Mouse (Mus musculus): ENCODE results near the gene Cdk17.

Gene Cdk17

DNA sequence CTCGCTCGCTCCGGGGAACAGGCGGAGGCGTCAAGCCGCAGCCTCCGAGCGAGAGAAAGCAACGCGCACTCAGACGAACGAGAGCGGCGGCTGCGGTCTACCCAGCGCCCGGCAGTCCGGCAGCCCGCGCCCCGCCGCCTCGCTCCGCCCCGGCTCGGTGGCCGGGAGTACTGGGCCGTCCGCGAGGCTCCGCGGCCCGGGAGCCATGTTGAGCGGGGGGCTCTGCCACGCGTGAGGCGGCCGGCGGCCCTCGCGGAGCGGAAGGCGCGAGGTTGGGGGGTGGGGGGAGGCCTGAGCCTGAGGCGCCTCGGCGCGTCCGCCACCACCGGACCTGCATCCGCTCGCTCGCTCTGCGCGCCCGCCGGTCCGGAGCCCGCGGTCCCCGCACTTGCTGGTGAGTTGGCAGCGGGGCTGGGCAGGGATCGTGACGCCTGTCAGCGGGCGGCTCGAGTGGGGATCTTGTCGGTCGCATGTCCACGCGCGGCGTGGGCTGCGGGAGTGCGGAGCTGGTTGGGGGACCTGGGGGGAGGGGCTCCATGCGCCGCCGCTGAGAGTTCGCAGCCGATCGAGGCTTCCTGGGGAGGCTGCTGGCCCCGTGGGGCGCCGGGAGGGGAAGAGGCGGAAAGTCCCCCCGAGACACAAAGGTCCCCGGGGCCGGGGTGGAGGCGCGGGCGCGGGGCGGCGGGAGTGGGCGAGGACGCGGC is at the start of gene Cdk17:
TSS of gene Cdk17 (plus strand) at position 69 of the 704 bp plus-strand sequence.
- DNase-seq, result peak; percentile 66

DNA sequence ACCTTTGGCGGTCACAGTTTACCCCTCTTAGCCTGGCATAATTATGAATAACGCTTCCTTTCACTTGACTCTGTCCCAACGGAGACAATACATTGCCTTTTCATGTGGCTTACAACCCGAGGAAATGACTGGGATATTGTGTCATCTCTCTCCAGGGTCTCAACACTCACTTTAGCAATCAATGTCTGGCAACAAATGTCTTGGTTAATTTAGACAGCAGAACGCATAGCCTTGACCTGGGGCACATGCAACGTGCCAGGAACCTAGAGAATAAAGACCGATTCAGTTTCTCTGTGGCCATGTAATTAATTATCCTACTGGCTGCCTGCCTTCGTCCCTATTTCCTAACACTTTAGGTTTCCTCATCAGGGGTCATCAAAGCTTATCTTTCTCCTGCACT is 49.3 kb upstream of the Cdk17 start:
- no peak for DNase-seq

DNA sequence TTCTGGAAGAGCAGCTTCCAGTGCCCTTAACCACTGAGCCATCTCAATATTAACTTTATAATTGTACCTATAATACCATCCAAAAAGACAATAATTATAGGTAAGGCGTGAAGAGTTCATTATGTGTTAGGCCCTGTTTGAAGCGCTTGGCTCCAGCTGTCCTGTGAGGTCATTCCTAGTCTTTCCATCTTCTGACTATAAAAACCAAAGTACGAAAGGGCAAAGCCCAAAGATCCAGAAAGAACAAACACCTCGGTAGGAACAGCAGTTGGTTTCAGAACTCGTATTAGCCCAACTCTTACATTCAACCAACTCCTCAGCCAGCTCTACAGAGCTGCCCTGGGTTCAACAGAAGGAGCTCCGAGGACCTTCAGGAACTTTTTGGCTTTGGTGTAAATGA is 48.7 kb upstream of the Cdk17 start:
- no peak for DNase-seq

DNA sequence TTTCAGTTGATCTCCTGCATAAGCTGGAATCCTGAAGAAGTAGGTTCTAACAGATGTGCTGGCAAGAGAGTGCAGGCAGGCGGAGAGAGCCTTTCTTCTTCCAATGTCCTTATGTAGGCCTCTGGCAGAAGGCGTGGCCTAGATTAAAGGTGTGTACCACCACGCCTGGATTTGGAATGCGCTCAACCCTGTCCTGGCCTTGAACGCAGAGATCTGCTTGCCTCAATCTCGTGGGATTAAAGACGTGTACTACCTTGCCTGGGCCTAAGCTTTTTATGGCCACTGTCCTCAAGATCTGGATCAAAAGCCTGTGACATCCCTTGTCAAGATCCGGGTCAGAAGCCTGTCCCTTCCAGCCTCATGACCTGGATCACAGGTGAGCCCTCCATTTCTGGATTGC is 46.7 kb upstream of the Cdk17 start:
- no peak for DNase-seq

DNA sequence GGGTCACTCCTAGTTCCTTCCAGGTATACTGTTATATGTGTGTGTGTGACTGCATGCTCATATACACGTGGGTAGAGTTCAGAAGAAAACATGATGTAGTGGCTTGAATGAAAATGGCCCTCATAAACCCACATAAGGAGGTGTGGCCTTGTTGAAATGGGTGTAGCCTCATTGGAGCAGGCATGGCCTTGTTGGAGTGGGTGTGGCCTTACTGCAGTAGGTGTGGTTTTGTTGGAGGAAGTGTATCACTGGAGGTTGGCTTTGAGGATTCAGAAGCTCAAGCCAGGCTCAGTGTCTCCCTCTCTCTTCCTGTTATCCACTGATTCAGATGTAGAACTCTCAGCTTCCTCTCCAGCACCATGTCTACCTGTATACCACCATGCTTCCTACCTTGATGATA is 45.9 kb upstream of the Cdk17 start:
- DNase-seq, result no peak

DNA sequence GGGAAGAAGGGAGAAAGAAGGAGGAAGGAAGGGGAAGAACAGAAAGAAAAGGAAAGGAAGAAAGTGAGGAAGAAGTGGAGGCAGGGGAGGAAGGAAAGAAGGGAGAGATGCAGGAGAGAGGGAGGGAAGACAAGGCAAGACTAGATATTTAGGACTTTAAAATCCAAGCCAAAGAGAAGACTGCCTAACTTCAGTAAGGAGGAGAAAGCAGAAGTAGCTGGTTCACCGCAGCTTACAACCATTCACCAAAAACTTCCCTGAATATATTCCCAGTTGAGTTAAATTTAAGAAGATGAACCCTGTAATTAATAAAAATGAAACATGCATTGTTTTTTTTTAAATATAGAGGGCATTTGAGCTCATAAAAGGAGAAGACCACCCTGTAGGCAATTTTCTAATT is 44.9 kb upstream of the Cdk17 start:
- no peak for DNase-seq

DNA sequence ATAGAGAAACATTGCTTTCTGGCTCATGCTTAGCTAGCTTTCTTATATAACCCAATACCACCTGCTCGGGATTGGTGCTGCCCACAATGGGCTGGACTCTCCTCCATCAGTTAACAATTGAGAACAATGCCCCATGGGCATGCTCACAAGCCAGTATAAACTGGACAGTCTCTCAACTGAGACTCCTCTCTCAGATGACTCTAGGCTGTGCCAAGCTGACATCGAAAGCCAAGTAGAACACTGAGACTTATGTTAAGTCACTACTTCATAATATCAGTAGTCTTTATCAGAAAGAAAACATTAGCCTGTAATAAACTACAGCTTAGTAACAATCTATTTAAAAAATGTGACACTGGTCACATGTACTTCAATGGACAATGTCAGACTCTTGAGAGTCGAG is 44.0 kb upstream of the Cdk17 start:
- DNase-seq, result no peak

DNA sequence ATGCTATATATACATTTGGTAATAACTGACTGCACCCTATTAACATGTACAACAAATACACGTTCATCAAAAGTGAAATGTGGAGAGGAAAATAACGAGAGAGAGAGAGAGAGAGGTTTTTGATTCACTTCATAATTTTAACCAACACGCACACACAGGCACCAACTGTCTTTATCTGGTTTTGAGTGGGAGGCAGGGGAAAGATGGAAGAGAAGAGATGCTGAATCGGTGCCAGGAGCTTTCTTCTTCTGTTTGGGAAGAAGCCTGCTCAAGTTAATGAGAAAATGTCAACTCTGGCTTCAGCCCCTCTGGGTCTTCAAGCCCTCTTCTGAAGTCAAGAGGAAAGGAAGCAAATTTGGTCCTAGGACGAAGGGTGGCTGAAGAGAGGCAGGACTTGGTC is 40.9 kb upstream of the Cdk17 start:
- DNase-seq, result peak; percentile 50

DNA sequence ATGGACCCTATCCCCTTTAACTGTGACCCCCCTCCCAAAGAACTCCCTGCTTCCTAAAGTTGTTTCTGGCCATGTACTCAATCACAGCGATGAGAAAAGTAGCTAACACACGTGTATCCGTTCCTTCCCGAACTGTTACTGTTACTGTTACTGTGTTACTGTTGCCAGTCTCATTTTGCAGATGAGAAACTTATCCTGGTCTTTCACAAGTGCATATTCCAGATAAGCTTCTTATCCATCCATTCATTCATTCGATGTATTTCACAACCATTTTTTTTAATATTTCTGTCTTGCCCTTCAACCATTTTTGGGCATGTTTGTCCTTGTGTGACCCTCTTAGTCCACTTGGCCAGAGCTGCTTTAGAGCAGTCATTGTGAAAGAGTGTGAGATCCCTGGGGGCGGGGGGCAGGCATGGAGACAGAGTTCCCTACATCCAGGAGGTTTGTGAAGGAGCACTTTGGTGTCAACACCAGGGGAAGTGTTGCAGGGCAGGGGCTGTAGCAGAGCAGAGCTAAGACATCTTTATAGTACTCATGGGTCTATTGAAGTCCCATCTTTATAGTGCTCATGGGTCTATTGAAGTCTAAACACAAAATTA is 39.3 kb upstream of the Cdk17 start:
- no peak for DNase-seq

DNA sequence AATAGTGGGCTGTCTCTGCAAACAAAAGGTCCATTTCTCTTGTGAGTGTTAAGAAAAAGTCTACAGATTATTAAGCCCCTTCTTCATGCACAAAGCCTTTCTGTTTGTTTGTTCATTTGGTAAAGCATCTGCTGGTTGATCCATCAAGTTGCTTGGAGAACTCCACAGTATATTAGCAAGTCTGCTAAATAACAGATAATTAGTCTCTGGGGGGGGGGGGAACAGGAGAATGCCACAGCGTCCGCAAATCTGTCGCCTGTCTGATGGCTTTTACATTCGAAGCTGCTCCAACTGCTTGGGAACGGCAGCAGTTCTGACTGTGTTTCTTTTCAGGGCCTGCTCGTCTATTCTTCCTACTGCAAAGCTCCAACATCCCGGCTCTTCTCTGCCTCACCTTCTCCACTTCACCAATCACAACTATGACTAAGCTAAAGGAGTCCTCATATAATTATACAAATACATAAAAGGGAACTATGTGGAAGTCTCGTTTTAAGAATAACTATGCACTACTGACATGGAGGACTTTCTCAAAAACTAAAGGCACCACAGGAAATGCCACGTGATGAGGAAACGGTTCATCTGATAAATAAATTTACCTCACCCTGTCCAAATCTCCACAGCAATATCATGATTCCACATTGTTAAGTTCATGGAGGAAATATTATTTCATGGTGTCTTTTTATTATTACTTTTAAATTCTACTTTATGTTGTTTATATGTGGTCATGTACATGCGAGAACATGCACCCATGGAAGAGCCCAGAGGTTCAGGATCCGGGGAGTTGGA is 38.1 kb upstream of the Cdk17 start:
- no peak for DNase-seq

DNA sequence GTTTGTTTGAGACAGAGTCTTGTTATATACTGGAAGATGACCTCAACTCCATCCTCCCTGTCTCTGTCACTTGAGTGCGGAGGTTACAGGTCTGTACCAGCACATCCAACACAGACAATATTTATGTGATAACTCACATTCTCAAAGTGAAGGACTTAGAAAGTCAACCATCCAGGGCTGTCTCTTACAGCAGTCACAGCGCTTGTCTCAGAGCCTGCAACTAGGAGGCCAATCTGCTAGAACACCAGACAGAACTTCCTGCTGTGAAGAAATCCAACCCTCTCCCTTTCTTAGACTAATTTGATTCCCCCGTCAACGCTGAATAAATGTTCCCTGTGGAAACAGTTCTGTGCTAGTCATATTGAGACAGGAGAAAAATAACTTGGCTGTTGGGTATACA is 37.4 kb upstream of the Cdk17 start:
- no peak for DNase-seq

DNA sequence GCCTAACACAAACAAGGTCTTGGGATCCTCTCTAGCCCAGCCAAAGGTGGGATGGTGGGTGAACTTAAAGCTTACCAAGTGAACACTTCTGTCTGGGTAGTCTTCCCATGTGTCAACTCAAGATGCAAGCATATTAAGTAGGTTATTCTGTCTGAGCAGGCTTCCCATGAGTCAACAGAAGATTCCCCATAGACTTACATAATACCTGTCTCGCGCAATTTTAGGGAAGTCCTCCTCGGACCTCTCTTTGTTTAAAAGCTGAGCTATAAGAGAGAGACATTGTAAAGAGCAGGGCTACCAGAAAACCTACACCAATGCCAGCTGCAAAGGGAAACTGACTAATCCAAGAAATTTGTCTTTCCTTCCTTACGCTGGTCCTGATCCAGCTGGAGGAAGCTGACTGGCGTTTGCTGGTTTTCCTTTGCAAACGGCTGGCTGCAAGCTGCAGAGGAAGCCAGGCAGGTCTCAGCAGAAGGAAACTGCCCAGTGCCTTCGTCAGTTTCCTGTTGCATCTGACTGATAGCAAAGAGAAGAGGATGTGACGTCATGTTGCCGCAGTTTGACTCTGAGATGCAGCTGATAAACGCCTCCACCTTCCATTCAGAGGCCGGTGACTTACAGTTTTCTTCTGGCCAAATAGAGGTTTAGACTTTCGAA is 36.6 kb upstream of the Cdk17 start:
- peak; percentile 12 for DNase-seq

DNA sequence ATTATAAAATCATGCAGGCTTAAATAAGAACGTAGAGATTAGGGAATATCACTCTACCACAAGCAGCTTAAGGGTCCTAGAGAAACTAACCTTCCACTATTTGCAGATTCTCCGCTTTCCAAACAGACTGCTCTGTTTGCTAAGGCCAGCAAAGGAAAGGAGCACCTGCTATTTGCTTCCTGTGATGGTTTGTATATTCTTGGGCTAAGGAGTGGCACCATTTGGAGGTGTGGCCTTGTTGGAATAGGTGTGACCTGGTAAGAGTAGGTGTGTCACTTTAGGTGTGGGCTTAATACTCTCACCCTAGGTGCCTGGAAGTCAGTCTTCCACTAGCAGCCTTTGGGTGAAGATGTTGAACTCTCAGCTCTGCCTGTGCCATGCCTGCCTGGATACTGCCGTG is 34.6 kb upstream of the Cdk17 start:
- DNase-seq, result no peak

DNA sequence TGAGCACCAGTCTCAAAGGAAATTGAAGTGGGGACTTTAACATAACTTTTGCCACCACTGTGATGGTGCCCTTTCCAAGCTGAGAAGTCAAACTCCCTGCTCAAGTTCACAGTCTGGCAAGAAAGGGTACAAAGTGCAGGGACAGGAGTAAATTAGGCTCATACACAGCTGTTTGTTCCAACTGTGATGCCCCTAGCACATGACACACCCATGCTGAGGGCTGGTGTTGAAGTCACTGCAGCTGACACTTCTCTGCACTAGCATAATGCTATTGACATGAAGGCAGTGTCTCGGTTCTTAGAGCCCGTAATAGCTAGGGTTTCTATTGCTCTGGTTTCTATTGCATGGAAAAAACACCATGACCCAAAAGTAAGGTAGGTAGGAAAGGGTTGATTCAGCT is 32.1 kb upstream of the Cdk17 start:
- no peak for DNase-seq

DNA sequence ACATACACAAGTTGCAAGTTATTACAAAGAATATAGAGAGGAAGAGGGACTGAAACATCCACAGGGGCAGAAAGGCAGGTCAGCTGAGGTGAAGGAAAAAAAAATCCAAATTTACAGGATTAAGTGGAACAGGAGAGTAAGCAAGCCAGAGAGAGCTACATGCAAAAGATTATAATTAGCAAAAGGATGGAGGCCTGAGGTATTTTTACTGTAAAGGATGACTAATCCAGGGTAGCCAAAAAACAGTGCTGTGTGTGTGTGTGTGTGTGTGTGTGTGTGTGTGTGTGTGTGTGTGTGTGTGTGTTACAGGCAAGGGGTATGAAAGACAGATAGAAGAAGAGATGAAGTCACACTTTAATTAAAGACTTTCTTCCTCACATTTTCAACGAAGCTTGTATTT is 31.3 kb upstream of the Cdk17 start:
- peak; percentile 32 for DNase-seq

DNA sequence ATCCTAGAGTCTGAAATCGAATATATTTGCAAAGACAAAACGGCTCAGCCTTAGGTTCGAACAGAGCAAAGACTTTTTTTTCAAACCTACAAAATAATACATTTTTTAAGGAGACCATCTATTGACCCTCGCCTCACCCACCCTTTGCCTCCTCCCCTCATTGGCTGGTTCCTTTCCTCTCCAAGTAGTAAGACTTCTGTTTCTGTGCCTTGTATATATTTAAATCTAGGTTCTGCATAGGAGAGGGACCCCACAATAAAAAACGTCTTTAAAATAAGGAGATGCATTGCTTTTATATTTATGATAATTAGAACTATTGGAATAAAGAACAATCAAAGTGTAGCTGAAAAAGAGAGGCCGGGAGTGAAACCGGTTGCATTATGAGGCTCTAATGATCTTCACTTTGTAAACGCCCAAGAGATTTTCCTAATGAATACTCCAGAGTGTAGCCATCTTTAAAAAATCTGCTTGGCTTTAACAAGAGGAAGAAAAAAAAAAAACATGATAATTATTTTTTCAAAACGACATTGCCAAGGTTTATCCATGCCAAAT is 30.7 kb upstream of the Cdk17 start:
- no peak for DNase-seq

DNA sequence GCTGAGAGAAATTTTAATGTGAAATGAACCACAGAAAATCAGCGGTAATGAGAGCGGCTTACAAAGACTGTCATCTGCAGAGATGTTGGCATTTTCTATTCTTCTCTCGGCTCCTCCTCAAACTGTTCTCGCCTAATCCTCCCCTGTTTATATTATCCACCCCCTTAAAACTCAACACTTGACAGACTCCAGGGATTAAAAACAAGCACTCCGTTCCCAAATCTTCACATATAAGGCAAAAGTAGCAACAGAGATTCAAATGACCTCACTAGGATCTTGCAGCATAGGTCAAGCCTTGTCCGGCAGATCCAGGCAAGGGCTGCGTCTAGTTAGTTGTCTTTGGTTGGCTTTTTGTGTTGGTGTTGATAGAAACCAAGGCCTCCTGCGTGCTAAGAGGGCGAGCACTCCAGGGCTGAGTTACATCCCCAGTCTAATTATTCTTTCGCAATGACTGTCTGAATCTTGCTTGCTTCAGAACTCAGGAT is 30.2 kb upstream of the Cdk17 start:
- DNase-seq, result no peak

DNA sequence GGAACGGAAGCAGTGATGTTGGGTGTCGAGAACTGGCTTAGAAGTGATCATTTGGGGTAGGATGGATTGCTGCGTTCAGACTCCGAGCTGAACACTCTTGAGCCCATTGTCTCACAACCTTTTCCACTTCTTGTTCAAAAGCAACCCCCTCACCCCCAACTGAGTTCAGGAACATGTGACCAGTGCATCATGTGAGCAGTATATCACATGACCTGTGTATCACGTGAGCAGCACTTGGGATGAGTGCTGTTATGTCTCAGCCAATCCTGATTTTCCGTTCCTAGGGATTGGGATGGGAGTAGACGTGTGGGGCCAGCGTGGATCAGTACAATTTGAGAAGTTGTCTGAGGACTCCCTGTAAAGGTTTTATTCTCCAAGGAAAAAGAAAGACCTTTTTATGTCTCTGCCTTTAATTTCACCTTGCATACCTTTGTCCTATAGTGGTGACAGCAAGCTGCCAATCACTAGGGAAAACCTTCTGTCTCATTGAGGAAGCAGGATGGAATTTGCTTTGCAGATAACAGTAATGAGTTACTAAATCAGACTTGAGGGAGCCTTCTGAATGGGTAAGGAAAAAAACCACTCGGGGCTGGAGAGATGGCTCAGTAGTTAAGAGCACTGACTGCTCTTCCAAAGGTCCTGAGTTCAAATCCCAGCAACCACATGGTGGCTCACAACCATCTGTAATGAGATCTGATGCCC is 28.7 kb upstream of the Cdk17 start:
- DNase-seq, result no peak

DNA sequence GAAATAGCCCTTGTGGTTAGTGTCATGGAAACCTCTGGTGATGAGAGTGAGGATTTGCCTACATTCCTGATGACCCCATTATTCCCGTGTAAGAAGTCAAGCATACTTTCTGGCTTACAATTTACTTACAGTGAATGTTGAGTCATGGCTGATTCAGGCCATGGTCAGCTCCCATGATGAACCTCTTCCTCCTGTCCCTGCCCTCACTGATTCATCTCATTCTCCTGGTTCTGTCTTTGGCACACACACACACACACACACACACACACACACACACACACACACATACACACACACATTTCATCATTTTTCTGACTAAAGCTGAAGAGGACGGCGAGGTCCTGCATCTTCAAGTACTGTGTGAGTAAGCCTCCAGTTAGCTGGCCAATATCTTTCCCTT is 21.9 kb upstream of the Cdk17 start:
- no peak for DNase-seq

DNA sequence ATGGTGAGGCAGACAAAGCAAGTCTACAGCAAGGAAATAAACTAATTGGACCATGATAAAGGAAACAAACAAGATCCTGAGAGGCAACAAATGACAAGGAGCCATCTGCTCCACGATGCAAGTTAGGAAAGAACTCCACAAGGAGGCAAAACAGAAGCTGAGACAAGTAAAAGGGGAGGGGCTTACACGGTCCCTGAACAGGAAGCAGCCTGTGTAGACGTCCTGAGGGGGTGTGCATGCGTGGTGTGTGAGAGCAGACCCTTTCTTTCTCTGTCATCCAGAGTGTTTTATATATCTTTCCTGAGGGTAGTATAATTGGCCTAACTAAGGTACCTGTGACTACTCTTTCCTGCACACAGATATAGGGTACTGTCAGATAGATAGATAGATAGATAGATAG is 19.9 kb upstream of the Cdk17 start:
- DNase-seq, result no peak

DNA sequence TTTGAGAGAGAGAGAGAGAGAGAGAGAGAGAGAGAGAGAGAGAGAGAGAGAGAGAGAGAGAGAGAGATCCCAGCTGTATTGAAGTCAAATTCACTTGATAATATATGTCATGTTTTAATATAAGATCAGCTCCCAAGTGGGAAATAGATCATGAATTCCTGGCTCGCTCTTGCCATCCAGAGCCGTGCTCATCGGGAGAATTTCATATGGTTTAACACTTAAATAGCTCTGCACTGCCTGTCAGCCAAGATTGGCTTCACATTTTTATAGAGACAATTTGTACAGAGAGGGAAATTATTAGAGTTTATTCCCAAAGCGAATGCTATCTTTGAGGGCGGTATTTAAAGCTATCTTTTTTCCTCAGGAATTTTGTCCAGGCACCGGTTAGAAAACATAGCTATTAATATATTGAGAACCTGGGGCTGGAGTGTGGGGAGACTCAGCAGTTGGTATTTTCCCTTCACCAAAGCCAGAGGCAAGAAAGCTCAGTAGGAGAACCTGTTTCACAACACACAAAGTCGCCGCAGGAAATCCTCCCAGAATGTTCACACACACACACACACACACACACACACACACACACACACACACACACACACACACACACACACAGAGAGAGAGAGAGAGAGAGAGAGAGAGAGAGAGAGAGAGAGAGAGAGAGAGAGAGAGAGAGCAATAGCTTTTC is 17.9 kb upstream of the Cdk17 start:
- no peak for DNase-seq

Measured in right cerebral cortex, postnatal 14 days (tissue).